Mouse (Mus musculus): ENCODE measurements around the gene Dio1.

- TF ChIP-seq GATA1 (IDR thresholded peaks at IDR 0.05; ENCODE audit: low read length): no peak
- TF ChIP-seq TAL1 (IDR thresholded peaks at IDR 0.05; ENCODE audit: low read length): no peak
These were observed 7.5 kb upstream of the Dio1 start for GRCm38 (mm10) chr4:107314479-107314805.
